Mouse (Mus musculus) spleen, adult 2 months (tissue): ENCODE measurements around the gene Homez. TPM values are rescaled to one million over a fixed set of nuclear protein-coding genes. Genes with fewer than 3 reads are reported as not detected.

Experiments used
- DNase-seq, 2 experiments: peaks; one replicate each; pipeline versions ENCODE4 v3.0.0 to v3.0.0-alpha.2; 2012 to 2021; ENCODE audit warnings: low spot score in 2 of 2, low read depth in 1 of 2
- H3K27ac ChIP-seq: fragments of 200-500 bp; 2 replicates; pipeline ENCODE4 v1.5.1; 2012; ENCODE audit warnings: low read length, inconsistent platforms; ENCODE audit not compliant: insufficient read depth
- H3K27me3 ChIP-seq: fragments of 200-500 bp; 2 replicates; pipeline ENCODE4 v1.6.1; 2012; ENCODE audit warnings: mild to moderate bottlenecking, moderate library complexity, low read length, inconsistent platforms; ENCODE audit not compliant: control insufficient read depth, insufficient read depth
- H3K36me3 ChIP-seq: fragments of 200-500 bp; 2 replicates; pipeline ENCODE4 v1.6.1; 2012; ENCODE audit warnings: mild to moderate bottlenecking, low read length, inconsistent platforms; ENCODE audit not compliant: control insufficient read depth, insufficient read depth
- H3K4me1 ChIP-seq: fragments of 200-500 bp; 2 replicates; pipeline ENCODE4 v1.6.1; 2011; ENCODE audit warnings: inconsistent platforms; ENCODE audit not compliant: control insufficient read depth, insufficient read depth, insufficient read length
- H3K4me3 ChIP-seq: fragments of 200-500 bp; 2 replicates; pipeline ENCODE4 v1.5.1; 2011; ENCODE audit warnings: mild to moderate bottlenecking, inconsistent platforms; ENCODE audit not compliant: insufficient read depth, insufficient read length; ENCODE audit errors: extremely low read depth
- CTCF ChIP-seq: fragments of 200-500 bp; IDR thresholded peaks from 2 replicates; pipeline ENCODE4 v1.5.1; 2011; ENCODE audit warnings: mild to moderate bottlenecking, inconsistent platforms; ENCODE audit not compliant: insufficient read depth, insufficient read length, insufficient replicate concordance; ENCODE audit errors: extremely low read depth
- POLR2A ChIP-seq: fragments of 200-500 bp; IDR thresholded peaks from 2 replicates; pipeline ENCODE4 v1.6.1; 2011; ENCODE audit warnings: low read depth, low read length, inconsistent platforms
- WGBS: fragments of 180-500 bp; shearing (Covaris S2); methylation state at CpG from one replicate; pipeline ENCODE4 v1.1.7; 2018; 5-methylcytosine and 5-hydroxymethylcytosine counted together
- polyA plus RNA-seq: library from polyadenylated mRNA; depleted of rRNA; stranded (reverse); fragments of >200 nt; gene quantifications from 2 replicates; pipeline ENCODE4 v1.2.3, GENCODE M21; 2012

Gene Homez
- polyA plus RNA-seq, 1 experiment = 2.8 TPM

DNA sequence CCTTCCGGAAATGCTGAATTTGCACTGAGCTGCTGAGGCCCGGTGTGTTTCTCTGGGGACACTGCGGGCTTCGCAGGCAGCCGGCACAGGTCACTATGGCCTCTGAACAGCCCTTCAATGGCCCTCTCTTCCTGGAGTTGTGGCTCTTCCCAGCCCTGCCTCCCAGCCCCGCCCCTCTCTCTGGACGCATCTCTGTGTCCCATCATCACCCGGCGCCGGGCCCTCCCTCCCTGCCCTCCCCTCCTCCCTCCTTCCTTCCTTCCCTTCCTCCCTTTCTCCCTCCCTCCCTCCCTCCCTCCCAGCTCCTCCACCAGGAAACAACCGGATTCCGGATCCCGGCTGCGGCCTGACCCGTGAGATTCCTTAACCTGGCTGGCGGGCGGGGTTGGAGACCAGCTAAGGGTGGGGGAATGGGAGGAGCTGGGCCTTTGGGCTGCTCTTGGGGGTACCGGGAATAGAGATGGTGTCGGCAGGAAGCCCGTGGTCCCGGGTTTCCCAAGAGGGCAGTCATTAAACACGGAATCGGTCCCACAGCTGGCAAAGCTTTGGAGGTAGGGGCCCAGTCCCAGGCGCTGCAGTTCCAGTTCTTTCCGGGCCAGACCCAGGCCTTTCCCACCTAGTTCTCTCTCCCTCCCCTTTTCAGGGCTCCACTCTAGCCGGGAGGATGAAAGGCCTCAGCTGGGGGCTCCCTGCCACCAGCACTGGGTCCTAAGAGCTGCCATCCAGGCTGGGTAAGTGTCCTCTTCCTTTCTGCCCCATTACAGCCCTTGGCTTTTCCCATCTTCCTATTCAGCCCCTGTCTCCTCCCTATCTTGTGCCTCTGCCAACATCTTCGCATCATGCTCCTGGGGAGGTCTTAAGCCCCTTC lies 12.6 kb upstream of the Homez start, which contains the start of the genes Bcl2l2 and Gm20521:
Bcl2l2 (plus strand) TSS at position 224 of the 868 bp plus-strand sequence.
Gm20521 (plus strand) TSS at position 288 of the 868 bp plus-strand sequence.
- Histone ChIP-seq H3K4me1 (no peaks in the 10 kb centered on the region; the same call in 1 of the 2 replicates), H3K27me3 (no peaks in the 10 kb centered on the region), H3K4me3 (peak within 1 kb of the TSS; percentile 51), H3K36me3 (no peaks in the 10 kb centered on the region), H3K27ac (peak within 1 kb of the TSS; percentile 40)
- 4% methylated on average over 27 of the region's 27 CpGs for WGBS
- DNase-seq = peak in 1 of 2 experiments; percentile 25
- TF ChIP-seq CTCF = no peak
- TF ChIP-seq POLR2A = 0 out of 2 replicates have a peak, but pooled peaks have one; percentile 19

DNA sequence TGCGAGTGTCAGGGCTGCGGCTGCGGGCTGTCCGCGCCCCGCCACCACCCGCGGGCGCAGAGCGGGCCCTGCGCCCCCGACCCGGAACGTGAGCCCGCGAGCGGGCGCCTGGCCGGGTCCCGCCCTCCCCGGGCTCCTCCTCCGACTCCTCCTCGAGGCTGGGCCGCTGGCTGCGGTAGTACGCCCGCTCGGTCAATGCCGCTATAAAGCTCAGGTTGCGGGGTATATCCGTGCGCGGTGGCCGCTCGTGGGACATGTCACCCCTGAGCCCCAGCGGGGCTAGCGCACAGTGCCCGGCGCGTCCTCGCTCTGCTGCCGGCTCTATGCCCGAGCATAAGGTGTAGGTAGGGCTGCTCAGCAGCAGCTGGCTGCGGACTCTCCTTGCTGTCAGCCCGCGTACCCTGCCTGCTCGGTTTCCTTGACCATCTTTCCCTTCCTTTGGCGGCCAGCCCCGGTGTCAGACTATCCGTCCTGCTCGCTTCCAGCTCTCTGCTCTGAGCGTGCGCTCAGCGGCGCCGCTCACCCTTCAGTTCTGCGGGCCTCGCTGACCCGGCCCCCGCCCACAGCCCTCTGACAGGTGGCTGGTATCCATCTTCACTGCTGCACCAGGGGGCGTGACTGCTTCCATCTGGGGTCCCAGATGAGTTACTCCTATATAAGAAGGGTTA lies 6.4 kb upstream of the Homez start, which contains the start of gene Ppp1r3e:
Ppp1r3e (minus strand) TSS at position 503 of the 668 bp plus-strand sequence.
- H3K4me1 ChIP-seq = peaks cover 11% of the 10 kb centered on the region

DNA sequence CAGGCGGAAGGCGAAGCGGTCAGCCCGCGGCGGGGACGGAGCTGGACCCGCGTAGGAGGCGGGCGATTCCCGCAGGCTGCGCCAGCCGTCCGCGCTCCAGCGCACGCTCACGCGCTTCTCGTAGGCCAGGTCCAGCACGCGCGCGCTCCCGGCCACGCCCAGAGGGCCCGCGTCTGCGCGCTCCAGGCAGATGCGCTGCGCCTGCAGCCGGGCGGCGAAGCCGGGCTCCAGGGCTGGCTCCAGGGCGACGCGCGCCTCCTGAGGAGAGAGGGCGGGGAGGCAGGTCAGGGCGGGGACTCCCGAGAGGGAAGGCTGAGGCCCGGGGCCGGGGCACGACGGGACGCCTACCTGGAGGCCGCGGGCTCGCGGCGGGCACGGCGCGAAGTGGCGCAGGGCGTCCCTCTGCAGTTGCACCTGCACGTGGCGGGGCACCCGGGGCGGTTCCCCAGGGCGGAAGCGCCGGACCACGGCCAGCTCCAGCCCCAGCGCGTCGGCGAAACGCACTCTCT lies 5.8 kb upstream of the Homez start:
- DNase-seq = peak; percentile 38 to 63
- under 1% methylated on average over 67 of the region's 72 CpGs for WGBS
- peak overlapping the region; percentile 40; the same call in 1 of the 2 replicates for H3K27ac ChIP-seq
- peaks cover 11% of the 10 kb centered on the region for H3K4me1 ChIP-seq
- TF ChIP-seq POLR2A = no peak
- TF ChIP-seq CTCF = no peak
- H3K27me3 ChIP-seq = peaks cover 5% of the 10 kb centered on the region; the same call in 1 of the 2 replicates
- no peaks in the 10 kb centered on the region for H3K36me3 ChIP-seq
- H3K4me3 ChIP-seq = peak overlapping the region; percentile 56

More for the DNA sequence above, 6.4 kb upstream of the Homez start, which contains the start of gene Ppp1r3e:
- Histone ChIP-seq H3K27me3 (peaks cover 5% of the 10 kb centered on the region; the same call in 1 of the 2 replicates), H3K4me3 (peak within 1 kb of the TSS; percentile 56), H3K27ac (peak within 1 kb of the TSS; percentile 40; the same call in 1 of the 2 replicates), H3K36me3 (no peaks in the 10 kb centered on the region)
- WGBS = 1% methylated on average over 60 of the region's 61 CpGs
- DNase-seq = peak in 1 of 2 experiments; percentile 33
- TF ChIP-seq CTCF (no peak), POLR2A (peak; percentile 12; the same call in 1 of the 2 replicates)

DNA sequence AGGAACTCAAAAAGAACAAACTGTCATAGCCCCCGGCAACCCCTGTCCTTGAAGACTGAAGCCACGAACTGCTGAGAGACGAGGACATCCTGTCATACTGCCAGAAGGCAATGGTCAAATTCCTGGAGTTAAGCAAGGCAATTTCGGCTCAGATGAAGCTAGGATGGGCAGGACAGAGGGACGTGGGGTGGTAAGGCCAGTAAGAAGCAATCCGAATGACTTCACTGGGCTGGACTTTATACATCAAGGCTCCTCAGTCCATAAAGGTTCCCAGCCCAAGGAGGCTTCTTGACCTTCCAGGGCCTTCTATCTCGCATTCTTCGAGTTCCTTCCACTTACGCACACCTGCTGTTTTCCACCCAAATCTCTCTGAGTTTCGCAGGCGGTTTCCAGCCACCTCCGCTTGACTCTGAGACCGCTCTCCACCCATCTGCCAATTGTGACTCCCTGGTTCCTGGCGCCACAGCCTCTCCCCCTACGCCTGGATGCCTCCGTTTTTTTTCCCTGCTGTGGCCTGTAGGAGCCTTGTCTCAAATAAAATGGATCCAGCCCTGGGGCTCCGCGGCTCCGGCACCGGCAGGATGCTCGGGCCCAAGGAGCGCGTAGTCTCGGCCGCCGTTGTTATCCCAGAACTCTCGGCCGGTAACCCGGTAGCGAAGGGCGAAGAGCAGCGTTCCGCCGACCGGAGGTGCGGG lies 5.2 kb upstream of the Homez start:
- no peaks in the 10 kb centered on the region for H3K36me3 ChIP-seq
- no peak for DNase-seq
- peak overlapping the region; percentile 56 for H3K4me3 ChIP-seq
- TF ChIP-seq CTCF (no peak), POLR2A (no peak)
- peaks cover 5% of the 10 kb centered on the region; the same call in 1 of the 2 replicates for H3K27me3 ChIP-seq
- H3K27ac ChIP-seq = peak overlapping the region; percentile 16; the same call in 1 of the 2 replicates
- peaks cover 11% of the 10 kb centered on the region for H3K4me1 ChIP-seq
- 10% methylated on average over 36 of the region's 36 CpGs for WGBS

DNA sequence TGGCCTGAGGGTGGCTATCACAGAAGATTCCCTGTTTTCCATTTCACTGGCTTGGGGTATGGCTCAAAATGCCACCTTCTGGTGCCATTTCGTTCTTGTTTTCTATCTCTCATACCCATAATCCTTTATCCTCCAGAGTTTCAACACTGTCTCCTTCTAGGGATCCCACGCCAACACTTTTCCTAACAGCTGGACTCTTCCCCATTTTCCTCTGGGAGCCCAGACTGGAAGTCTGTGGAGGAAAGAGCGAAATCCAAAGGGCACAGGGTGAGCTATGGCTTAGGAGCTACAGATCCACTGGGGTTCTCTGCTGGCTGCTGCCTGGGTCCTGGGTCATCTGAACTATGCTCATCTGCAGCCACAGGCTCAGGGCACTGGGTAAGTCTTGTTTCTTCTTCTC lies 3.4 kb upstream of the Homez start:
- Histone ChIP-seq H3K36me3 (no peaks in the 10 kb centered on the region), H3K4me3 (no peak overlapping the region), H3K27ac (no peak overlapping the region), H3K27me3 (peaks cover 5% of the 10 kb centered on the region; the same call in 1 of the 2 replicates), H3K4me1 (peaks cover 11% of the 10 kb centered on the region)
- TF ChIP-seq CTCF (no peak), POLR2A (no peak)
- 93% methylated on average over 3 of the region's 3 CpGs for WGBS
- no peak for DNase-seq

DNA sequence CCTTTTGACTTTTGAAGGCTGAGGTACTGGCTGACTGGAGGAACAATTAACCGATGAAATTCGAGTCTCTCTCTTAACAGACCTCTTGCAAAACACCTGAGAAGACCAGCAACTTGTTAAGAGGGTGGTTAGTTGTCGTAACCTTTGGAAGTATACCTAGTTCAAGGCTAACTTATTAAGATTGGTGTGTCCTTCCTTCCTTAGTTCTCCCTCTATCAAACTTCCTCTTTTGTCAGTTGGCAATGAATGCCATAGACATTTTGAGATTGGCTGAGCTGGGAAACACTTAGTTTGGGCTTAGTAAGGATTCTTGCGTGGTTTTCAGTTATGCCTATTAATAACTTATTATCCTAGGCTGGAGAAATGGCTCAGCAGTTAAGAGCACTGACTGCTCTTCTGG lies 2.7 kb downstream of the Homez start:
- Histone ChIP-seq H3K4me3 (no peak overlapping the region), H3K27me3 (no peaks in the 10 kb centered on the region), H3K27ac (no peak overlapping the region), H3K36me3 (no peaks in the 10 kb centered on the region), H3K4me1 (no peaks in the 10 kb centered on the region)
- 62% methylated on average over 4 of the region's 4 CpGs for WGBS
- no peak for TF ChIP-seq POLR2A
- TF ChIP-seq CTCF = no peak
- DNase-seq = no peak
